Mouse (Mus musculus) lung, postnatal 0 days (tissue): ENCODE measurements at regions not wholly inside any gene's neighbourhood (a gene's known extent, or its start where the extent isn't known, plus 50 kb on each side); places are given as distances from the start of the nearest gene placed in this dataset.

ENCODE experiments used
- CTCF ChIP-seq: IDR thresholded peaks from 2 replicates; pipeline ENCODE4 v1.5.1; 2016; ENCODE audit warnings: antibody characterized with exemption, mild to moderate bottlenecking
- EP300 ChIP-seq: IDR thresholded peaks from 2 replicates; pipeline ENCODE4 v1.6.1; 2016; ENCODE audit warnings: antibody characterized with exemption, mild to moderate bottlenecking, control low read depth

DNA sequence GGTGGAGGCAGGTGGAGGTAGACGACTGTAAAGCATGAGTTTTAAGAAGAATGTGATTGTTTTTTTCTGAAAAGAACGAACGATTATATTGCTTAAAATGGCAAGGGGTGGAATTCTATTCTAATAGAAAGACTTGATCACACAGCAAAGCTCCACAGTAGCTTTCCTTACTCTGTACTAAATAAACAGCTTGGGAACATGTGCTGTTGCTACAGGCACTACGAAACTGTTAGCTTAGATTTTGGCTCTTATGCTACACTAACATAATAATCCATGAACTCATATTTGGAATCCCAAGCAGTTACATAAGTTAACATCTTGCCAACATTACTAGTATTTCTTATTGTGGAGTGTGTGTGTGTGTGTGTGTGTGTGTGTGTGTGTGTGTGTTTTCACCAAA is 114.3 kb upstream of the Tll1 start:
- no peak for TF ChIP-seq CTCF
- no peak for TF ChIP-seq EP300
